Mouse (Mus musculus): ENCODE results near the gene Ube2d3.

Gene Ube2d3

DNA sequence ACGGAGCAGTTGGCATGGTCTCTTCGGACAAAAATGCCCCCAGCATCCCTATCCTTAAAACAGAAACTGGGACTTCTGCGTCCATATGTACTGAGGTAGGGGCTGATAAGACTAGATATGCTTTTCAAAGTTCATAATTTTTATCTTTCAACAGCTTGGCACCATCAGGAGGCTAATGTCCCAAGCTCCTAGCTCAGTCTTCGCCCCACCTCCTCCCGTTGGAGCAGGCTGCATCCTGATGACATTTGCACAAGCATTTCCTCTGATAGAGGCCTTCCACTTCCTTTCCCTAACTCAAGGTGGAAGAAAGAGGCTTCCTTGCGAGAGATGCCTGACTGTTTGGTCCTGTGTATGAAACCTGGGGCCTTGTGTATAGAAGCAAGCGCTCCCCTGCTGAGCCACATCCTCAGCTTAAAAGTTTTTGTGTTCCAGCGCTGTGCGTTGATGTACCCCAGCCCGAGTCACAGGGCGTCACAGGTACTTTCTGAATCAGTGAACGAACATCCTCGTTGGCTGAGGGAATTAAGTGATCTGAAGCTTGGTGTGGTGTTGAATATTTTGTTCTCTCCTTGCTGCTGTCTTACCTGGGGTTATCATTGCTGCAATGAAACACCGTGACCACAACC lies 76.0 kb downstream of the Ube2d3 start:
- in situ Hi-C loops (cut with MboI; ENCODE audit: low pct_unique_long_range_greater_than_20kb in 1 of 2, low sequenced_read_pairs in 2 of 2, unreplicated experiment in 1 of 2) = no loop called here

GRCm38 (mm10) chr3:135515246-135515645 lies 77.3 kb downstream of the Ube2d3 start:
- in situ Hi-C loops (cut with MboI; ENCODE audit: low pct_unique_long_range_greater_than_20kb in 1 of 2, low sequenced_read_pairs in 2 of 2, unreplicated experiment in 1 of 2) = no loop called here

DNA sequence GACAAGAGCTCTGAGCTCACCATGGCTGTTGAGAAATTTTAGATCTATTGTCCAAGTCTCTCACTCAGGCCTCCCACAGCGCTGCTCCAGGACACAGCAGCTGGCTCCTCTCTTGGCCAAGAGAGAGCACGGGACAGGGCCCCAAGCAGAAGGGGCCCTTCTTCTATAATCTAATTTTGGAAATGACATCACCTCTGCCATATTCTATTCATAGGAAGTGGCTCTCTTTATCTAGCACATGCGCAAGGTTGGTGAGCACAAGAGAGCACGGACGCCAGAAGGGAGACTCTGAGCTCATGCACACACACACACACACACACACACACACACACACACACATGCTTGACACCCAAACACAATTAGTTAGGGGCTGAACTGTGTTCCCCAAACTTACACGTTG lies 78.9 kb downstream of the Ube2d3 start:
- in situ Hi-C loops (cut with MboI; ENCODE audit: low pct_unique_long_range_greater_than_20kb in 1 of 2, low sequenced_read_pairs in 2 of 2, unreplicated experiment in 1 of 2) = no loop called here
